ENCODE assay signal across 9 mouse cellular contexts in genomic region chr14:25609355-25609754, GRCm38 (mm10).
DNase-seq lines count a peak whose midpoint lies in the region; ATAC-seq lines count a peak whose summit lies in the region.
"Had no signal": no experiment of that assay in that cellular context is flagged by ENCODE, and none has a peak within 500 bp of the region (broad histone marks: within the 10 kb centered on the region; RNA-seq: fewer than 3 reads in every experiment).

No protein-coding gene starts in this region.

- H3K4me2 ChIP-seq in heart, embryonic 13.5 days, result peak overlapping the region; percentile 51
- H3K4me2 ChIP-seq in heart, embryonic 14.5 days (ENCODE audit: low read length), result peak overlapping the region; percentile 91
- peak overlapping the region; percentile 30 for H3K4me2 ChIP-seq in midbrain, embryonic 11.5 days

- peak overlapping the region; percentile 46; the same call in 1 of the 2 replicates for H3K27ac ChIP-seq in heart, embryonic 13.5 days (replicated peaks)
- H3K27ac ChIP-seq in heart, embryonic 14.5 days (replicated peaks in 1 of 2; ENCODE audit: control insufficient read depth in 1 of 2, insufficient read depth in 1 of 2, low read depth in 2 of 2, low read length in 2 of 2), result 0 out of 4 replicates have a peak overlapping the region, but pooled peaks have one; percentile 14 to 17
- no peak overlapping the region for H3K27ac ChIP-seq in midbrain, embryonic 11.5 days (ENCODE audit: low read depth, low read length)

- H3K27me3 ChIP-seq in heart, embryonic 13.5 days (replicated peaks), result no peaks in the 10 kb centered on the region
- no peaks in the 10 kb centered on the region for H3K27me3 ChIP-seq in heart, embryonic 14.5 days (ENCODE audit: control insufficient read depth, insufficient read depth, low read length)
- H3K27me3 ChIP-seq in midbrain, embryonic 11.5 days (ENCODE audit: control insufficient read depth, insufficient read depth, low read length), result no peaks in the 10 kb centered on the region

- H3K36me3 ChIP-seq in heart, embryonic 13.5 days, result 0 out of 2 replicates have a peak, but pooled peaks cover 3% of the 10 kb centered on the region
- H3K36me3 ChIP-seq in heart, embryonic 14.5 days (ENCODE audit: control insufficient read depth, insufficient read depth, low read length), result peaks cover 4% of the 10 kb centered on the region; the same call in 1 of the 2 replicates
- no peaks in the 10 kb centered on the region for H3K36me3 ChIP-seq in midbrain, embryonic 11.5 days (ENCODE audit: control insufficient read depth, insufficient read depth, low read length)

- H3K9me3 ChIP-seq in heart, embryonic 13.5 days, result no peaks in the 10 kb centered on the region
- no peaks in the 10 kb centered on the region for H3K9me3 ChIP-seq in heart, embryonic 14.5 days (ENCODE audit: control insufficient read depth, low read length)
- no peaks in the 10 kb centered on the region for H3K9me3 ChIP-seq in midbrain, embryonic 11.5 days (ENCODE audit: control insufficient read depth, low read length)

- peak overlapping the region; percentile 53 for H3K9ac ChIP-seq in heart, embryonic 13.5 days
- peak overlapping the region; percentile 26; the same call in 1 of the 2 replicates for H3K9ac ChIP-seq in heart, embryonic 14.5 days (ENCODE audit: low read length)
- H3K9ac ChIP-seq in midbrain, embryonic 11.5 days (ENCODE audit: low read length), result peak overlapping the region; percentile 44

- no peak for ATAC-seq in heart, embryonic 13.5 days (ENCODE audit: extremely low read depth, insufficient number of reproducible peaks, low FRiP score, low TSS enrichment)
- no peak for ATAC-seq in heart, embryonic 14.5 days (ENCODE audit: insufficient number of reproducible peaks, insufficient read depth, low FRiP score, low read depth)
- ATAC-seq in midbrain, embryonic 11.5 days (ENCODE audit: low FRiP score), result no peak

- no peak for DNase-seq in heart, adult 8-10 months (ENCODE audit: low spot score)
- DNase-seq in CD4-positive, CD25-positive, alpha-beta regulatory T cell, adult 2 months (ENCODE audit: low read depth, low spot score), result peak; percentile 72
- DNase-seq in midbrain, embryonic 11.5 days (ENCODE audit: low spot score, missing footprints), result no peak
- no peak for DNase-seq in frontal cortex, postnatal 25 days (ENCODE audit: low spot score in 2 of 2)
- DNase-seq in cerebellum, postnatal 36 days, result no peak
- no peak for DNase-seq in adipocyte (ENCODE audit: low spot score)

- peaks cover 88% of the 10 kb centered on the region for H3K4me1 ChIP-seq in heart, embryonic 13.5 days
- peaks cover 47 to 85% of the 10 kb centered on the region in 2 experiments for H3K4me1 ChIP-seq in heart, embryonic 14.5 days (ENCODE audit: control insufficient read depth in 2 of 2, insufficient read depth in 2 of 2, low read length in 2 of 2)
- peaks cover 67% of the 10 kb centered on the region for H3K4me1 ChIP-seq in midbrain, embryonic 11.5 days (ENCODE audit: control insufficient read depth, insufficient read depth, low read length)

- H3K4me3 ChIP-seq in heart, embryonic 13.5 days, result peak overlapping the region; percentile 18
- H3K4me3 ChIP-seq in heart, embryonic 14.5 days (ENCODE audit: control insufficient read depth in 1 of 2, insufficient read depth in 1 of 2, low read depth in 1 of 2, low read length in 2 of 2), result 0 out of 4 replicates have a peak overlapping the region, but pooled peaks of 1 of the 2 experiments have one; percentile 0
- no peak overlapping the region for H3K4me3 ChIP-seq in midbrain, embryonic 11.5 days (ENCODE audit: low read depth, low read length)
- H3K4me3 ChIP-seq: erythroblast, embryonic 14.5 days had no signal

- WGBS in heart, embryonic 13.5 days, result 58% methylated on average over 7 of the region's 7 CpGs
- 56% methylated on average over 7 of the region's 7 CpGs for WGBS in heart, embryonic 14.5 days
- 75% methylated on average over 7 of the region's 7 CpGs for WGBS in midbrain, embryonic 11.5 days

Comparison
In these comparisons a context has a peak if more than half of its experiments do, and no peak if none do; other contexts are left out.
1. H3K4me2 ChIP-seq: peak in every context shown above with its lines; median percentile 91 in heart, embryonic 14.5 days; 51 in heart, embryonic 13.5 days; 30 in midbrain, embryonic 11.5 days.